Mouse (Mus musculus): ENCODE data around the gene Serinc3.
A peak's percentile ranks its signal among the peaks of the same experiment; 100 is the strongest.
"Not testable (repeated sequence)": the region's sequence is repeated elsewhere in the genome, so short reads cannot be mapped to it uniquely, and the experiment has no call there.

The Serinc3 gene

DNA sequence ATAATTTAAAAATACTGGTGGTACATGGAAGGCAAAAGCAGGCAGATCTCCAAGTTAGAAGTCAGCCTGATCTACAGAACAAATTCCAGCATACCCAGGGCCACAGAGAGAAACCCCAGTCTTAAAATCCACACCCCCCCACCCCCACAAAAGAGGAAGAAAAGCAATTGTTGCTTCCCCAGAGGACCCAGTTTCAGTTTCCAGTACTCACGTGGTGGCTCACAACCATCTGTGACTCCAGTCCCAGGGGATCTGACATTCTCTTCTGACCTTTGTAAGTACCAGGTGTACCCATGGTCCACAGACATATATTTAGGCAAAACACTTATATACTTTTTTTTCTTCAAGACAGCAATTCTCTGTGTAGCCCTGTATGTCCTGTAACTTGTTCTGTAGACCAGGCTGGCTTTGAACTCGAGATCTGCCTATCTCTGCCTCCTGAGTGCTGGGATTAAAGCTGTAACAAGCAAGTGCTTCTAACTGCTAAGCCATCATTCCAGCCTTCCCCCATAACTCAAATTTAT is 17.8 kb upstream of the Serinc3 start:
- no peak for DNase-seq (ENCODE audit: low read depth, low spot score)

- no peak for DNase-seq (ENCODE audit: low read depth, low spot score)
These were observed 17.1 kb upstream of the Serinc3 start for GRCm38 (mm10) chr2:163662076-163662475.

- no peak for DNase-seq (ENCODE audit: low read depth, low spot score)
These were observed 16.5 kb upstream of the Serinc3 start for GRCm38 (mm10) chr2:163661371-163661850.

DNA sequence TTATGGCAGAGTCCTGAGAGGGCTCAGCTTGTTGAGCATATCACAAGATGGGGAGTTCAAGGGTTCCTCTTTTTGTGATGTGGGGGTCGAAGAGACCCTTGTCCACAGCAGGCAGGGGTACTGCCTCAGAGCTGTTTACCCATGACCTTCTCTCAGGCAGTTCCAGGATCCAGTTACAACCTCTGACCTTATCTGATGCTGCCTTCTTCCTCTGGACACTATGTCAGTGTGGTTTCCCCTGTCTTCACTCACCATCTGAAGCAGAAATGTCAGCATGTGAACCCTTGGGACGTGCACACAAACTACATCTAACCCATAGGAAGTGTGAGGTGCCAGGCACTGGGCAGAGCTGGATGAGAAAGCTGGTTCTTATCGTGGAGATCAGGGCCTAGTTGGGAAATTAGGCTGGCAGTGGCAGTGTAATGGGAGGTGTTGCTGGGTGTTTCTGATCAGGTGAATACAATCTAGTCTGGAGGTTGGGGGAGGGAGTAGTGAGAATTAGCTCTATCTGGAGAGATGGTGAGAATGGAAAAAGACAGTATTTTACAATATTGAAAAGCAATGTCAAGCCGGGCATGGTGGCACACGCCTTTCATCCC is 15.3 kb upstream of the Serinc3 start:
- no peak for DNase-seq (ENCODE audit: low read depth, low spot score)

DNA sequence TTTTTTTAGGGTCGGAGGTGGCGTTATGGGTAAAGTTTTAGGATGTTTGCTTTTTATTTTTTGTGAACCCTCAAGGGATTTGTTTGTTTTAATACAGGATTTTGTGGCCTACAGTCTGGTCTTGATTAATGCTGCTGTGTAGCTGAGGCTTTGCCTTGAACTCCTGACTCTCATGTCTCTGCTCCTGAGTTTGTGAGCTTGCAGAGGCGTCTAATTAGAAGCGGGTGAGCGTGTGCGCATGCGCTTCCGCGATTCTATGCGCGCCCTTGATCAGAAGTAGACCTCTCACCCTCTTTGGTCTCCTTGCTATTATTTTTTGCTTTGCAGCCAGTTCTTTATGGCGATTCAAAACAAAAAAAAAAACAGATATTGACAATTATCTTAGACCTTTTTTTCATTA is 14.5 kb upstream of the Serinc3 start:
- DNase-seq (ENCODE audit: low read depth, low spot score), result no peak

GRCm38 (mm10) chr2:163658941-163659340 is 14.0 kb upstream of the Serinc3 start:
- no peak for DNase-seq (ENCODE audit: low read depth, low spot score)

GRCm38 (mm10) chr2:163657975-163658886 is 13.3 kb upstream of the Serinc3 start, which contains the start of gene Pkig:
Gene Pkig, plus strand, starts transcription at chr2:163658386.
- peak; percentile 77 for DNase-seq (ENCODE audit: low read depth, low spot score)

- DNase-seq (ENCODE audit: low read depth, low spot score), result no peak
These were observed 12.6 kb upstream of the Serinc3 start for GRCm38 (mm10) chr2:163657486-163657885.

DNA sequence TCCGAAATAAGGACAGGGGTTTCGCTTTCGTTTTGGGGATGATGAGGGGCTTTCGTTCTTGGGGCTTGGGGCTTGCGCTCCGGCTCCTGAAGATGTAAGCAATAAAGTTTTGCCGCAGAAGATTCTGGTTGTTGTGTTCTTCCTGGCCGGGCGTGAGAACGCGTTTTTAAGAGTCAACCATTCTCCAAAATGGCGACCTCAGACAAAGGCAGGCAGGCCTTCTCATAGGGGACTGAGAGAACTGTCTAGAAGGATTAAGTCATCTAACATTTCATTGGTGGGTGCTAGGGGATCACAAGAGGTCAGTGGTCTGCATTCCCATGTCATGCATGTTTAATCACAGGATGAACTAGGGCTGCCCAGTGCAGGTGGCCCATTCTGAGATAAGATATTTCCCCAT is 10.8 kb upstream of the Serinc3 start:
- DNase-seq (ENCODE audit: low read depth, low spot score), result not testable (repeated sequence)

DNA sequence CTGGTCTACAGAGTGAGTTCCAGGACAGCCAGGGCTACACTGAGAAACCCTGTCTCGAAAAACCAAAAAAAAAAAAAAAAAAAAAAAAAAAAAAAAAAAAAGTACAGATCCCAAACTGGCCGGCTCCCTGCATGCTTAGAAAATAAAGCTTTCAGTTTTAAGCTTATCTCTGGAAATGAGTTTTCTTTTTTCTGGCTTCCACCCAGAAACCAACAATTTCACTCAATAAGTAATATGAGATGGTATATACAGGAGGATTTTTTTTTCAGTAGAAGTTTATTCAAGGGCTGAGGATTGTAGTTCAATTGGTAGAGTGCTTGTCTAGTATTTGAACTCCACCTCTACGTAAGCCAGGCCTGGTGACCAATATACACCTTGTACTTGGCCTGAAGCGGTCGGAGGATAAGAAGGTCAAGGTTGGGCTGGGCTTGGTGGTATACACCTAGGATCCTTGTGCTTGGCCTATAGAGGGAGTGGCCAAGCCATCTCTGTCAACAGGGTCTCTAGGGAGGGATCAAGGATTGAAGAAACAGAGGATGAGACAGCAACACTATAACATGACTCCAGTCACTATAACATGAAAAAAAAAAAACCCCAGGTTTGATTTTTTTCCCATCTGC is 1.6 kb upstream of the Serinc3 start:
- no peak for DNase-seq (ENCODE audit: low read depth, low spot score)

DNA sequence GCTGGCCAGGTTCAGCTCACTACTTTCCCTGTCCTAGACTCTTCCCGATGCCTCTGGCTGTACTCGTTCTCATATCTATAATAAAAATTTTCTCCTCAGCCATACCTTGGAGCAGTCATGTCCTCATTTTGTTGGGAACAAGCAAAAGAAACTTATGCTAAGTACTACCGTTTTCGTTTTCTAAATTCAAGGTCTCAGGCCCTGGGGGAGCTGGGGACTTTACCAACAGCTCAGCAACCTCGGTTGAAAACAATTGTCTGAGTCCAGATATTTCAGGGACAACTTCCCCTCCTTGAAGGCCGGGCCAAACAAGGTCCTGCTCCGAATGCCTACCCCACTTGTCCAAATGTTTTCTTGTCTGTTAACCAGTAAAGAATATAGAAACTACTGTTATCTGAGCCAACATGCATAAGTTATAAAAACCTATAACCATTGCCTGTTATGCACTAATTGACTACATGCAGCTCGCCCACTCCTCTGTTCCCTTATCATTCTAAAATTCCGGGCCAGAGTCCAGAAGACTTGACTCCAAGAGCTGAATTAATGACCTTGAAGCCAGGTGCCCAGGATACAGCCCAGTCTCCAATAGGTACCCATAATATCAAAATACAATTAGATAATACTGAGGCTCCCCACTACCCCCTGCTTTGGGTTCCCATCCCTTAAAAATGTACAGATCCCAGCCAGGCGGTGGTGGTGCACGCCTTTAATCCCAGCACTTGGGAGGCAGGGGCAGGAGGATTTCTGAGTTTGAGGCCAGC is 949 bp upstream of the Serinc3 start:
- DNase-seq (ENCODE audit: low read depth, low spot score), result no peak

DNA sequence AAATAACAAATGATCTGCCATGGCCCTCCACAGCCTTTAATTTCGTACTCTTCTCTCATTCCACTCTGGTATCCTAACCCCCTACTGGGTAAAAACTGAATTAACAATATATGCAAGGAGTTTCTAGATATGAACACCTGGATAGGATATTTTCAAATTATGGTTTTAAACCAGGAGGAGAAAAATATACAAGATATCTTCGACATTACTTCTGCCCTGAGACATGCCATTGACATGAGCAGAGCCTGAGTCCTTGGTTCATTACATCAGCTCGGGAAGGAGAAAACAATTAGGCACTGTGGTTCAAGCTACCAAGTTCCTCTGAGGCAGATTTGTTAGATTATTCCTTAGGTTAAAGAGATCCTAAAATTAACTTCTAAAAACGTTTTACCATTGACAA is 884 bp downstream of the Serinc3 start:
- DNase-seq (ENCODE audit: low read depth, low spot score), result no peak

DNA sequence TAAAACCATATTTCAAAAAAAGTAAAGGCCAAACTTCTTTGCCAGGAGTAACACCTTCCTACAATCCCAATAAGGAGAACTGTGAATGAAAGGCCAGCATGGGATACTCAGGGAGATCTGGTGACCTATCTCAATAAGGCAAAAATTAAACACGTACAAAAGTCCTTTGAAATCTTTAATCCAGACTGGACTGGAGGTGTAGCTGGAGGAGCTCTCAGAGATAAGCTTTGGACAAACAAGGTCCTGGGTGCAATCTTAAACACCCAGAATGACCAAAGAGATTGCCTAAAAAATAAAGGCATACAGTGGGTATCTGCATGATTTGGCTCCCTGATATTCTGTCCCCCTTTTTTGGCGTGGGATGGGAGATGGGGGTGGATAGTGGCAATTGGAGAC is 1.4 kb downstream of the Serinc3 start:
- DNase-seq (ENCODE audit: low read depth, low spot score), result no peak

GRCm38 (mm10) chr2:163642685-163643575 is 2.0 kb downstream of the Serinc3 start:
- no peak for DNase-seq (ENCODE audit: low read depth, low spot score)

DNA sequence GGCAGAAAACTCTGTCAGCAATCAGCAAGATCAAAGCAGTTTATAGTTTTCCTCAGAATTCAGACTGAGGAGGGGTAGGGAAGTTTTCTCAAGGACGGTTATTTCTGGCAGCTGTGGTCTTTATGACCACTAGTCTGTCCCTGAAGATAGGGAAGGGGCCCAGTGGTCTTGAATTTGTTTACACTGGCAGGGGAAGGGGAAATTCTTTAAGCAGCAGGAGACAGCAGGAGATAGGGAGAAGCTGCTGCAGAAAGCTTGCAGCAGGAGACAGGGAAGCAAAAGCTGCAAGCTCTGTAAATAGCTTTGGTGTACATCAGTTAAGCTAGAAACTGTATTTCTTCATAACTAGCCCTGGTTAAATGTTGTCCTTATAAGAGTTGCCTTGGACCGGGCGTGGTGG is 3.2 kb downstream of the Serinc3 start:
- no peak for DNase-seq (ENCODE audit: low read depth, low spot score)

GRCm38 (mm10) chr2:163640493-163640892 is 4.4 kb downstream of the Serinc3 start:
- no peak for DNase-seq (ENCODE audit: low read depth, low spot score)

DNA sequence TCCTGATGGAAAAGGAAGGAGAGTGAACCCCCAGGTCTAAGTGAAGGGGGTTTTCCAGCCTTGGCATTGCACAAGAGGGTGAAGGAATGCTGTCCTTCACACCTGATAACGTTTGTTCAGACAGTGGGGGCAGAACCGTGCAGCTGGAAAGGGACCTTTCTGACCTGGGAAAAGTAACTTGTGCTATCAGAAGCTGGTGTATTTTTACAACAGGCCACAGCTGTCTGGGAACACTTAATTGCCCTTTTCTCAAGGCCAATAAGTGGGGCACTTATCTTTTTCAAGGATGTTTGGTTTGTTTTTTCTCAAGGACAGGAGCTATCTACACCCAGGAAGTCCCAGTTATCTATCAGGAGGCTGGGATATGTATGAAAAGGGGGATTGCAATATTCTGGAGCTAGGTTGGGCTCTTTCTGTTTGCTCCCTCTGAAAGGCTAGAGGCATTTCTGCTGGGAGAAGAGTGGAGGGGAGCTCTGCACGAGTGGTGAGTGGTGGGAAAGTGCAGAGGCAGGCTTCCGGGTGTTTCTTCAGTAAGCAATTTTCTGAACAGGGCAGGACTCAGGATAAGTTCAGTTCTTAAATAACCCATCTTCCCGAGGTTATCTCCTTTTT is 7.2 kb downstream of the Serinc3 start:
- DNase-seq (ENCODE audit: low read depth, low spot score), result no peak

DNA sequence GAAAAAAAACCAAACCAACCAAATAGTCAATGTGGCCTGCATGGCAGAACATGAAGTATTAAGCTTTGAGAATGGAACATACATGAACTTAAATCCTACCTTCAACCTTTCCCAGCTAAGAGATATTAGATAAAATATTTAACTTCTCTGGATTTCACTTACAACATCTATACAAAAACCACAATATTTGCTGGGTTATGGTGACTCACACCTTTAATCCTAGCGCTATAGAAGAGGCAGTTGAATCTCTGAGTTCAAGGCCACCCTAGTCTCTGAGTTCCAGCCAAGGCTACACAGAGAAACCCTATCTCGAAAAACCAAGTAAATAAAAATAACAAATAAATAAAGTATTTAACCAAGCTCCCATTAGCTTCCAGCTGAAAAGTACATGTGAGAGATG is 8.9 kb downstream of the Serinc3 start:
- no peak for DNase-seq (ENCODE audit: low read depth, low spot score)

DNA sequence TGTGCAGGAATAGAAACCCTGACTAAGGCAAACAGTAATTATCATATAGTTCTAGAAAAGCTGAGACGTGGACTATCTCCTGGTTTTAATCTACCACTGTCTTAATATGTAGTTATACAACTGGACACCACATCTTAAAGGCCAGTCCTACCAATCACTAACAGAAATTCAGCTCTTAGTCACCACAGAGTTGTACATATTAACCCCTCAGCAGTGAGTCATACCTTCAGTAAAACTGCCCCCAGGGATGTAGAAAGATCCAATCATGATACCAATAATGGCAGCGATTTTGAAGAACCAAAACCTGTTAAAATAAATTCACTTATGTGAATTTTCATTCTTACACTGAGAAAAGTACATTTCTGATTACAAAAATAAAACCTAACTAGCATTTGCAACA is 10.7 kb downstream of the Serinc3 start:
- no peak for DNase-seq (ENCODE audit: low read depth, low spot score)

DNA sequence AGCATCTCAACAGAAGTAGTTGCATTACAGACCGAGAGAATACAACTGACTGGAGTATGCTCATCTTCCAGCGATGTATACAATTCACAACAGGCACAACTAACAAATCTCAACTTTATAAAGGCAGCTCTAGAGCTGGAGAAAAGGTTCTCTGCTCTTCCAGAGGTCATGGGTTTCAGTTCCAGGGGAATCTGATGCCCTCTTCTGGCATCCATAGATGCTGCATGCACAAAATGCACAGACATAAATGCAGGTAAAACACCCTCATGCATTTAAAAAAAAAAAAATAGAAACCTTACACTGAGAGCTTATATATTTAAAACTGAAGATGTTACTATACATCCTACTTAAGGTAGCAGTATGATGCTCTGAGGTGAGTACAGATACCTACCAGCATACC is 13.2 kb downstream of the Serinc3 start:
- no peak for DNase-seq (ENCODE audit: low read depth, low spot score)

Measured in embryo, embryonic 11.5 days (tissue).